Mouse (Mus musculus) natural killer cell, adult 2 months (primary cell): ENCODE data around the gene Gm20671.
"Not testable (repeated sequence)": the region's sequence is repeated elsewhere in the genome, so short reads cannot be mapped to it uniquely, and the experiment has no call there.

ENCODE experiments used
- DNase-seq, 2 experiments: peaks; one replicate each; pipeline ENCODE4 v3.0.0; 2022; ENCODE audit warnings: low spot score in 2 of 2

Gene Gm20671

DNA sequence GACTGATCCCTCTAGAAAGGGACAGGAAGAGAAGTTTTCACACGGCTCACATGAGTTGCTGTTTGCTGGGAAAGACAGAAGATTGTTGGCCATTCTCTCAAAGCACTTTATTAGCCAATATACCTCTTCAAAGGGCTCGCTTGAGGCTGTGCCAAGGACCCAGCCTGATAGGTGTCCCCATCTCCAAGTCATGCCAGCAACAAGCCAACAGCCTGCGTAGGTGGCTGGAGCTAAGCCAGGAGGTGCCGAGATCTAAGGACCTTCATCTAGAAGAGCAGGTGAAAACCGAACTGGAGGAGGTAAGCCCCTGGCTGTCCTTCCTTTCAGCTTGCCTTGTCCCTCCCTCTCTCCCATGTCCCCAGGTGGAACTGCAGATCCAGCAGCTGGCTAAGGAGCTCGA is 91.1 kb downstream of the Gm20671 start:
- DNase-seq, result no peak

GRCm38 (mm10) chr5:32733892-32734291 is 93.0 kb downstream of the Gm20671 start:
- not testable (repeated sequence) for DNase-seq

DNA sequence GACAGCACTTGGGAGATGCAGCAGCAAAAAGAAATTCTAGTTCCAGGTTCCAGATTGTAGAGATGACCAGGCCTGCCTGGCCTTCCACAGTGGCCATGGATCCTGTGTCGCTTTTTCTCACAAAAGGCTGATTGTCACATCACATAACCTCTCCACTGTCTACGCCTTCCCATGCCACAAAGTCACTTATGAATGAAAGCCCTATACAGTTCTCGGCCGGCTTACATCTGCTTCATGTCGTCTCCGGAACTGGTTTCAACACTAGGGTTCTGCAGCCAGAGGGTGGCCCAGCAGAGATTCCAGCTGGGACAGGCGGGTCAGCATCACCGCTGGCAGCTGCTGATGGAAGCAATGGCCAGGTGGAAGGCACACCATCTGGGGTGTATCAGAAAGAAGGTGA is 98.1 kb downstream of the Gm20671 start:
- DNase-seq, result no peak

- DNase-seq, result no peak
Measured at GRCm38 (mm10) chr5:32728300-32728699, 98.6 kb downstream of the Gm20671 start.

GRCm38 (mm10) chr5:32725397-32725796 is 101.5 kb downstream of the Gm20671 start:
- not testable (repeated sequence) for DNase-seq

- no peak for DNase-seq
Measured at GRCm38 (mm10) chr5:32723981-32724380, 102.9 kb downstream of the Gm20671 start.

DNA sequence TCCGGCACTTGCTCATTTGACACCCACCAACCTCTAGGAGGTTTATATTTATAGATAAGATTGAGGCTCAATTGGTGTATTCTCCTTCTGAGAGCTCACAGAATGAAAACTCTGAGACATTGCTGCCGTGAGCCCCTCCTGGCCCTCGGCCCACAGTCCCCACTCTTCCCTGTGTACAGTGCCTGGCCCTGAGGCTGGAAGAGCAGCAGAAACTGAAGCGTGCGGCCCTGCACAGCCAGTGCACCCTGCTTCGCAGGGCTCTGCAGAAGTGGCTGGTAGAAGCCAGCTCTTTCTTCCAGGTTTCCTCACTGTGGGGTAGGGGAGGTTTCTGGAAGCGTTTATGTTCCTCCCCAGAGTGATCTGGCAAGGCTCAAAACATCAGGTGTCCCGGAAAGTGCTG is 104.2 kb downstream of the Gm20671 start:
- DNase-seq, result not testable (repeated sequence)

DNA sequence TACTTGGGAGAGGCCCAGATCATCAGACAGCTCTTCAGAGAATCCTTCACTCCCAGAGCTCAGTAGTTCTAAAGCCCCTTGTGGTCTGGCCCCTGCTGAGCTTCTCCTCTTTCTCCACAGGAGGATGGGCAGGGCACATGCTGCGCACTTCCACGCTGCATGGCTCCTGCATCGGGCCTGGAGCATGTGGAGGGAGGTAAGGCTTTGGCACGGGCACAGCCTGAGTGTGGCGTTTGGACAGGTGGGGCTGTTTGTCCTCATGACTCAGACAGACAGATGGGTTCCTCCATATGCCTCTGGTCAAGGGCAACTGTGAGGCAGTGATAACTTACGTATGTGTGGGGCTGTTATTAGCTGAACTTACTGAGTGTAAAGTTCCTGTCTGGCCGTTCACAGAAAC is 104.6 kb downstream of the Gm20671 start:
- no peak for DNase-seq

- DNase-seq, result no peak
Measured at GRCm38 (mm10) chr5:32721316-32721715, 105.6 kb downstream of the Gm20671 start.

GRCm38 (mm10) chr5:32720416-32720815 is 106.5 kb downstream of the Gm20671 start:
- no peak for DNase-seq

DNA sequence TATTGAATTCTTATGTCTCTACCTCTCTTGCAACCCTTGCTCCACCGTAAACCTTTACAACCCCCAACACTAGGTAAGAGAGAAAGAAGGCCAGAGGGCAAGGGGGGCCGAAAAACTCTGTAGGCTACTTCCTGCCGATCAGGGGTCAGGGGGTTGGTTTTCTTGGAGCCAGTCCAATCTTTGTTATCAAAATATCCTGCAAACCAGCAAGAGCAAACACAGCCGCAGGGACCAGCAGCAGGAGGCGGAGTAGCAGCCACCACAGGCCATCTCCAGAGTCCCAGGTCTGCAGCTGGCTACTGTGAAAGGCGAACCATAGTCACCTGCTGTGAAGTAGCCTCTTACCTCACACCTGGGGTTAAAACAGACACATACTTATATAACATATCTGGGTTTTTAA is 108.0 kb downstream of the Gm20671 start:
- DNase-seq, result no peak

DNA sequence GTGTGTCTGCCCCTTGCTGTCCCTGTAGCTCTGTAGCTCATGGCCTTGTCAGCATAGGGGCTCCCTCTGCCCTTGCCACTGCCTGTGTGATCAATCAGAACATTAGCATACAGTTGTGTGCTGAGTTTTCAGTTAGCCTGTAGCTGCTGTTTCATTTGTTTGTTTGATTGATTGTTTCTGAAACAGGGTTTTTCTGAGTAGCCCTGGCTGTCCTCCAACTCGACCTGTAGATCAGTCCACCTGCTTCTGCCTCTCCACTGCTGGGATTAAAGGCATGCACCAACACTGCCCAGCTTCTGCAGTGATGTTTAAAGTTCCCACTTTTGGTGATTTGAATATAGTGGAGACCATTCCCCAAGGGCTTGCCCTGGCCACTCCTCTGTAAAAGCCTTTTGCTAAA is 109.2 kb downstream of the Gm20671 start:
- no peak for DNase-seq

- peak; percentile 88 to 89 for DNase-seq
Measured at GRCm38 (mm10) chr5:32713703-32714467, 113.0 kb downstream of the Gm20671 start.

GRCm38 (mm10) chr5:32713042-32713702 is 113.7 kb downstream of the Gm20671 start:
- no peak for DNase-seq

- no peak for DNase-seq
Measured at GRCm38 (mm10) chr5:32712221-32713041, 114.5 kb downstream of the Gm20671 start.

- no peak for DNase-seq
Measured at GRCm38 (mm10) chr5:32711485-32711884, 115.4 kb downstream of the Gm20671 start.

- no peak for DNase-seq
Measured at GRCm38 (mm10) chr5:32706226-32706780, 120.6 kb downstream of the Gm20671 start.

- no peak for DNase-seq
Measured at GRCm38 (mm10) chr5:32697208-32697867, 129.6 kb downstream of the Gm20671 start.

DNA sequence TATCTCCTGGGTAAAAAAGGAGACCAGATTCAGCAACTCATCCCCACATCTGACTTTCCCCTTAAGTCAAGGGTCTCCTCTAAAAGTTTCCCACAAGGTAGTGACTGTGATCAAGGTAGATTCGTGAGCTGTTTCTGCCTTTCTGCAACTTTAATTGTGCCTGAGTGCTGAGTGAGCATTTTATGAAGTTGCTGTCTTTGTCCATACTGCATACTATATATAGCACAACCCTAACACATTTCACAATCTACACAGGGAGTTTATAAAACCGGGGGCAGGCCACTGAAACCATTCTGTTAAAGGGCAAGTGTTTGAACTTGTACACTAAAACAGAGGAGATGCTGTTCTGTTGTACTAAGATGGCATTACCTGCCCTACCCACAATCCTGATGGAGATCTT is 133.5 kb downstream of the Gm20671 start:
- DNase-seq, result no peak
